Mouse (Mus musculus): Measurements from ENCODE around the gene Tmem251.

DNA sequence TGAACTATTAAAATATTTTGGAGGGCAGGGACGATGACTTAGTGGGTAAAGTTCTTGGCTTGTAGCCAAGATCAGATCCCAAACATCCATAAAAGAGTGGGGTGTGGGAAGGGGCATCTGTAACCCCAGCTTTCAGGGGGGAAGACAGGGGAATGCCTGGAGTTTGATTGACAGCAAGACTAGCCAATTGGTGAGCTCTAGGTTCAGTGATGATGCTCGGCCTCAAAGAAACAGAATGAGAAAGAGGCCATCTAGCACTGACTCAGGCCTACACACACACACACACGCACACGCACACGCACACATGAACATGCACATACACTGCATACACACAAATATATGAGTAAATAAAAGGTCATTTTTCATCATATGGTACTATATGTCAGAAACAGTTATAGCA is 33.7 kb upstream of the Tmem251 start:
- TF ChIP-seq GATA1 (IDR thresholded peaks at IDR 0.05; ENCODE audit: low read length) = no peak
- no peak for TF ChIP-seq TAL1 (IDR thresholded peaks at IDR 0.05; ENCODE audit: low read length)
